In genomic region chr1:91494457-91495140, GRCm38 (mm10) we compare ENCODE assay signal across 8 mouse cellular contexts. TPM values are rescaled to one million over a fixed set of nuclear protein-coding genes. Genes with fewer than 3 reads are reported as not detected.
DNase-seq lines count a peak whose midpoint lies in the region; TF ChIP-seq lines count a peak whose summit lies in the region.

Traf3ip1 (plus strand) TSS chr1:91494647.

- no peaks in the 10 kb centered on the region for H3K9me3 ChIP-seq in megakaryocyte, embryonic 14.5 days

- peak within 1 kb of the TSS; percentile 99 for H3K4me3 ChIP-seq in gastrocnemius, adult 2 months
- H3K4me3 ChIP-seq in megakaryocyte, embryonic 14.5 days (replicated peaks) = peak within 1 kb of the TSS; percentile 96

- H3K27me3 ChIP-seq in megakaryocyte, embryonic 14.5 days (replicated peaks) = peaks cover 14% of the 10 kb centered on the region

- no peak for TF ChIP-seq CTCF in gastrocnemius, adult 2 months (IDR thresholded peaks at IDR 0.05)

- peaks cover 3% of the 10 kb centered on the region for H3K36me3 ChIP-seq in megakaryocyte, embryonic 14.5 days (replicated peaks; ENCODE audit: low read length)

- intact Hi-C loops in gastrocnemius, adult 2 months (cut with DNase I) = no loop called here

- peaks cover 45% of the 10 kb centered on the region for H3K4me1 ChIP-seq in megakaryocyte, embryonic 14.5 days

- peak; percentile 83 for DNase-seq in WW6 (ENCODE audit: low read depth, low spot score)
- DNase-seq in cerebellum, postnatal 4 days (ENCODE audit: low spot score in 2 of 2) = peak; percentile 81 to 93
- peak; percentile 97 for DNase-seq in gastrocnemius, adult 2 months
- DNase-seq in hindlimb bud, embryonic 11.5 days (ENCODE audit: extremely low spot score, low read depth, low spot score) = peak; percentile 30
- peak; percentile 74 to 93 for DNase-seq in left cerebral cortex, adult 8-10 months (ENCODE audit: low spot score in 2 of 2)
- DNase-seq in right cerebral cortex, postnatal 10 days (ENCODE audit: low spot score in 2 of 2) = peak; percentile 95 to 96
- DNase-seq in urinary bladder, postnatal 25 days (ENCODE audit: low spot score) = peak; percentile 93

- H3K27ac ChIP-seq in gastrocnemius, adult 2 months = peak within 1 kb of the TSS; percentile 83

RNA-seq across cellular contexts. Expression of gene Traf3ip1, which starts in this region (rescaled TPM):
- total RNA-seq in gastrocnemius, adult 2 months (2021) = 1 to 10 TPM; 3.3 to 4.1 TPM
- 10 to 100 TPM; 12.5 to 15.3 (median 13.9) TPM for total RNA-seq in left cerebral cortex, adult 8-10 months (2022)
- 2.0 TPM in 1 of 2 replicates, not detected in the other for polyA plus RNA-seq in megakaryocyte, embryonic 14.5 days (2012; ENCODE audit: insufficient read depth, low replicate concordance)

Comparison
In these comparisons a context has a peak if more than half of its experiments do, and no peak if none do; other contexts are left out.
1. Peak in every context shown above with its lines: DNase-seq, H3K4me3 ChIP-seq and H3K27ac ChIP-seq.
2. DNase-seq: peak in every context shown above with its lines; median percentile 97 in gastrocnemius, adult 2 months; 96 in right cerebral cortex, postnatal 10 days; 93 in urinary bladder, postnatal 25 days; 87 in cerebellum, postnatal 4 days; 84 in left cerebral cortex, adult 8-10 months; 83 in WW6; 30 in hindlimb bud, embryonic 11.5 days.